Mouse (Mus musculus): Measurements from ENCODE around the gene Pth2r.

- no peak for TF ChIP-seq CTCF (IDR thresholded peaks at IDR 0.05; ENCODE audit: control insufficient read depth, insufficient read depth, insufficient replicate concordance, low read depth, low read length)
- TF ChIP-seq POLR2A (IDR thresholded peaks at IDR 0.05; ENCODE audit: control insufficient read depth, low read depth, low read length) = no peak
Measured at GRCm38 (mm10) chr1:65389621-65390020, 107.8 kb downstream of the Pth2r start.
